Mouse (Mus musculus) embryonic fibroblast, embryonic 13.5 days (primary cell): Measurements from ENCODE around the gene Aatk.

Experiments used
- CTCF ChIP-seq: IDR thresholded peaks from 2 replicates; pipeline ENCODE4 v1.5.1; 2011; ENCODE audit warnings: mild to moderate bottlenecking, control low read depth, low read length, moderate library complexity, borderline replicate concordance; ENCODE audit not compliant: insufficient read depth
- POLR2A ChIP-seq: IDR thresholded peaks from 2 replicates; pipeline ENCODE4 v1.6.1; 2011; ENCODE audit warnings: low read depth, mild to moderate bottlenecking, control low read depth, low read length, moderate library complexity

- TF ChIP-seq POLR2A (no peak), CTCF (no peak)
These were observed 65.2 kb downstream of the Aatk start for GRCm38 (mm10) chr11:119981769-119982168.
